Mouse (Mus musculus): ENCODE data around the gene Zbtb21. TPM values are rescaled to one million over a fixed set of nuclear protein-coding genes. Genes with fewer than 3 reads are reported as not detected.

Gene Zbtb21
- polyA plus RNA-seq, 1 experiment from 2014 or later: 14.9 TPM

GRCm38 (mm10) chr16:97907496-97907895, 54.9 kb downstream of the Zbtb21 start:
- Histone ChIP-seq H3K9ac (no peak overlapping the region), H3K4me2 (no peak overlapping the region), H3K27ac (no peak overlapping the region), H3K9me3 (no peaks in the 10 kb centered on the region), H3K4me3 (no peak overlapping the region), H3K4me1 (no peaks in the 10 kb centered on the region), H3K36me3 (replicated peaks) (no peaks in the 10 kb centered on the region), H3K27me3 (replicated peaks) (no peaks in the 10 kb centered on the region)
- no peak for ATAC-seq (replicated peaks)
- 84% methylated on average over 6 of the region's 6 CpGs for WGBS

- Histone ChIP-seq H3K4me3 (no peak overlapping the region), H3K4me1 (no peaks in the 10 kb centered on the region), H3K9ac (no peak overlapping the region), H3K4me2 (no peak overlapping the region), H3K36me3 (replicated peaks) (no peaks in the 10 kb centered on the region), H3K9me3 (no peaks in the 10 kb centered on the region), H3K27ac (no peak overlapping the region), H3K27me3 (replicated peaks) (no peaks in the 10 kb centered on the region)
- ATAC-seq (replicated peaks): no peak
Observed at GRCm38 (mm10) chr16:97906337-97906736, 56.1 kb downstream of the Zbtb21 start.

DNA sequence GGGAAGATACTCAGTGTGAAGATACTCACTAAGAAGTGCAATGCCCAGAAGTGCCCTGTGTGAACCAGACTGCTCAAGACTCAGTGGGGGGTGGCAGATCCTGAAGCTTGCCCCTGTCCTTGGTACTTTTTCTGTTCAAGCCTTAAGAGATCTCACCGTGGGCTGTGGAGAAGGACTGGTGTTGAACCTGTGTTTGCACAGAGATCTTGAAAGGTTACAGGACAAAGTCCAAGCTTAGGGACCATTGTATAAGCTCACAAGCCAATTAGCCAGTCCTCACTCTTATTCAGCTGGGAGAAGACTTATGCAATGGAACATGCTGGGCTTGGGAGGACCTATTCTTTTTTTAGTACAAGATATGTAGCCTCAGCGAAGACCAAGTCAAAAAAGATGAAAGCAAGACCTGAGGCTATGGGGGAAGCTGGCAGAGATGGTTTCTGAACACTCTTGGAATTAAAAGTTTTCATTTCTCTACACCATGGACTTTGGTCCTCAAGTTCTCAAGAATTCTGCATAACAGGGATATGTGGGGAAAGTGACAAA, 56.9 kb downstream of the Zbtb21 start:
- Histone ChIP-seq H3K9me3 (no peaks in the 10 kb centered on the region), H3K9ac (no peak overlapping the region), H3K4me2 (no peak overlapping the region), H3K27me3 (replicated peaks) (no peaks in the 10 kb centered on the region), H3K4me3 (no peak overlapping the region), H3K27ac (no peak overlapping the region), H3K36me3 (replicated peaks) (no peaks in the 10 kb centered on the region), H3K4me1 (no peaks in the 10 kb centered on the region)
- 70% methylated on average over 2 of the region's 2 CpGs for WGBS
- no peak for ATAC-seq (replicated peaks)

- no peaks in the 10 kb centered on the region for H3K4me1 ChIP-seq
- H3K27me3 ChIP-seq (replicated peaks): no peaks in the 10 kb centered on the region
- no peak overlapping the region for H3K27ac ChIP-seq
- H3K4me3 ChIP-seq: no peak overlapping the region
- H3K9ac ChIP-seq: no peak overlapping the region
- no peaks in the 10 kb centered on the region for H3K9me3 ChIP-seq
- no peak overlapping the region for H3K4me2 ChIP-seq
- H3K36me3 ChIP-seq (replicated peaks): no peaks in the 10 kb centered on the region
- WGBS: 80% methylated on average over 3 of the region's 3 CpGs
- no peak for ATAC-seq (replicated peaks)
Observed at GRCm38 (mm10) chr16:97904035-97904434, 58.4 kb downstream of the Zbtb21 start.

DNA sequence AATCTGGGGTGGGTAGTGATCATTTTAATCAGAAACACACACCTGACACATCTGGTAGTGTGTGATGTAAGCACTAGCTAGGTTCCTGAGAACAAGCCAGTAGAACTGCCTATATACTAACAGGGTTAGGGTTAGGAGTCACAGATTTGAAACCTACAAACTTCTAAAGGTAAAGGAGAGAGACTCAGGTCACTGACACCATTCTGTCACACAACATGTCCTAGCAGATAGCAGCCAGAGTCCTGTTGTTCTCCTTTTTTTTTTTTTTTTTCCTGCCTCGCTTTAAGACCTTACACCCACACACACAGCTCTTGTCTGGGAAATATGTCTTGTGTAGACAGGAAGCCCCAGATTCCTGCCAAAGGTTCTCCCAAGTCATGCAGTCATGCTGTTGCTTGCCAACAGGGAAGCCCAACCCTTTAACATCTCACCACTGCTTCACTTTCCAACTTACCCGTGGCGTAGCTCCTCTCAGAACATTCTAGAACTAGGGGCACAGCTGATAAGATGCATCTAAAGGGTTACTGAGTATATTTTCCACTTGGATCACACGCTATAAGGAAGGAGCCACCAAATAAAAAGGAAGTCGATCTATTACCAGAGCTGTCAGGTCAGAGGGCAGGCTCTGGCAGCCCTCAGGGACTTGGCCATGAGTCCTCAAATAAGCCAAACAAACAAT, 64.9 kb downstream of the Zbtb21 start:
- no peaks in the 10 kb centered on the region for H3K4me1 ChIP-seq
- no peak overlapping the region for H3K9ac ChIP-seq
- H3K9me3 ChIP-seq: no peaks in the 10 kb centered on the region
- H3K27me3 ChIP-seq (replicated peaks): no peaks in the 10 kb centered on the region
- ATAC-seq (replicated peaks): no peak
- no peak overlapping the region for H3K4me3 ChIP-seq
- no peak overlapping the region for H3K27ac ChIP-seq
- H3K36me3 ChIP-seq (replicated peaks): no peaks in the 10 kb centered on the region
- H3K4me2 ChIP-seq: no peak overlapping the region
- 82% methylated on average over 5 of the region's 5 CpGs for WGBS

Other genes starting within 250 kb of the Zbtb21 start
- gene Ripk4, start 198.8 kb downstream of the Zbtb21 start, polyA plus RNA-seq (2015; fragmentation: Nextera tagmentation; extraction: Ambion mirVana): 0.36 and 0.71 TPM in 2 replicates
- gene Prdm15, start 110.8 kb downstream of the Zbtb21 start, polyA plus RNA-seq (2015; fragmentation: Nextera tagmentation; extraction: Ambion mirVana): 12.9 and 15.6 TPM in 2 replicates
- 16.1 and 17.8 TPM in 2 replicates for gene C2cd2, start within 50 bp of the Zbtb21 start, polyA plus RNA-seq (2015; fragmentation: Nextera tagmentation; extraction: Ambion mirVana)
- gene B230307C23Rik, start 34.7 kb upstream of the Zbtb21 start, polyA plus RNA-seq (2015; fragmentation: Nextera tagmentation; extraction: Ambion mirVana): 16.9 and 20.9 TPM in 2 replicates
- 13.1 and 13.9 TPM in 2 replicates for gene A630089N07Rik, start 119.8 kb upstream of the Zbtb21 start, polyA plus RNA-seq (2015; fragmentation: Nextera tagmentation; extraction: Ambion mirVana)